Mouse (Mus musculus) olfactory bulb, adult 2 months (tissue): ENCODE results near the gene Ppp5c. TPM values are rescaled to one million over a fixed set of nuclear protein-coding genes. Genes with fewer than 3 reads are reported as not detected.

ENCODE experiments used
- H3K27ac ChIP-seq: fragments of 200-500 bp; 2 replicates; pipeline ENCODE4 v1.5.1; 2012; ENCODE audit warnings: low read depth, low read length; ENCODE audit not compliant: insufficient read depth
- H3K4me1 ChIP-seq: fragments of 200-500 bp; 2 replicates; pipeline ENCODE4 v1.6.1; 2012; ENCODE audit warnings: low read length; ENCODE audit not compliant: control insufficient read depth, insufficient read depth
- H3K4me3 ChIP-seq: fragments of 200-500 bp; 2 replicates; pipeline ENCODE4 v1.5.1; 2012; ENCODE audit warnings: mild to moderate bottlenecking, low read depth, low read length, moderate library complexity; ENCODE audit not compliant: insufficient read depth
- CTCF ChIP-seq: fragments of 200-500 bp; IDR thresholded peaks from 2 replicates; pipeline ENCODE4 v1.5.1; 2012; ENCODE audit warnings: low read depth, mild to moderate bottlenecking, low read length, moderate library complexity; ENCODE audit not compliant: insufficient read depth
- POLR2A ChIP-seq: fragments of 200-500 bp; IDR thresholded peaks from 2 replicates; pipeline ENCODE4 v1.6.1; 2012; ENCODE audit warnings: mild to moderate bottlenecking, low read depth, low read length, moderate library complexity; ENCODE audit not compliant: insufficient read depth
- WGBS: fragments of 180-500 bp; shearing (Covaris S2); methylation state at CpG from one replicate; pipeline ENCODE4 v1.1.7; 2018; 5-methylcytosine and 5-hydroxymethylcytosine counted together
- polyA plus RNA-seq: library from polyadenylated mRNA; stranded (reverse); fragments of >200 nt; gene quantifications from 2 replicates; pipeline ENCODE4 v1.2.4, GENCODE M21; 2012; ENCODE audit warnings: low replicate concordance; ENCODE audit not compliant: missing spikeins, insufficient read depth, insufficient read length

The Ppp5c gene
- polyA plus RNA-seq, 1 experiment = not detected

- 88% methylated on average over 16 of the region's 16 CpGs for WGBS
Observed at GRCm38 (mm10) chr7:17009326-17010009, 18.3 kb downstream of the Ppp5c start.

GRCm38 (mm10) chr7:17007300-17007699 lies 20.4 kb downstream of the Ppp5c start:
- TF ChIP-seq CTCF = peak; percentile 39; the same call in 1 of the 2 replicates
- TF ChIP-seq POLR2A = no peak
- H3K27ac ChIP-seq = no peak overlapping the region
- 73% methylated on average over 4 of the region's 4 CpGs for WGBS
- H3K4me1 ChIP-seq = 0 out of 2 replicates have a peak, but pooled peaks cover 3% of the 10 kb centered on the region
- no peak overlapping the region for H3K4me3 ChIP-seq

More at GRCm38 (mm10) chr7:17009326-17010009, 18.3 kb downstream of the Ppp5c start:
- H3K27ac ChIP-seq = 0 out of 2 replicates have a peak overlapping the region, but pooled peaks have one; percentile 12
- no peak for TF ChIP-seq CTCF
- no peak for TF ChIP-seq POLR2A
- no peak overlapping the region for H3K4me3 ChIP-seq
- peaks cover 3% of the 10 kb centered on the region; the same call in 1 of the 2 replicates for H3K4me1 ChIP-seq

- TF ChIP-seq CTCF (no peak), POLR2A (no peak)
- Histone ChIP-seq H3K4me3 (no peak overlapping the region), H3K4me1 (0 out of 2 replicates have a peak, but pooled peaks cover 3% of the 10 kb centered on the region), H3K27ac (no peak overlapping the region)
- 76% methylated on average over 7 of the region's 7 CpGs for WGBS
Observed at GRCm38 (mm10) chr7:17004716-17005115, 23.0 kb downstream of the Ppp5c start.

GRCm38 (mm10) chr7:17003230-17003960 lies 24.3 kb downstream of the Ppp5c start:
- Histone ChIP-seq H3K4me3 (no peak overlapping the region), H3K27ac (0 out of 2 replicates have a peak overlapping the region, but pooled peaks have one; percentile 29), H3K4me1 (peaks cover 4% of the 10 kb centered on the region)
- WGBS = 73% methylated on average over 7 of the region's 7 CpGs
- no peak for TF ChIP-seq CTCF
- no peak for TF ChIP-seq POLR2A

GRCm38 (mm10) chr7:17002375-17003195 lies 25.1 kb downstream of the Ppp5c start:
- H3K4me1 ChIP-seq = peaks cover 4% of the 10 kb centered on the region
- TF ChIP-seq POLR2A (no peak), CTCF (peak; percentile 92)
- 7% methylated on average over 7 of the region's 7 CpGs for WGBS
- no peak overlapping the region for H3K4me3 ChIP-seq
- H3K27ac ChIP-seq = no peak overlapping the region

GRCm38 (mm10) chr7:16999650-17000049 lies 28.1 kb downstream of the Ppp5c start:
- Histone ChIP-seq H3K4me1 (peaks cover 12% of the 10 kb centered on the region), H3K27ac (no peak overlapping the region), H3K4me3 (no peak overlapping the region)
- WGBS = 23% methylated on average over 4 of the region's 4 CpGs
- TF ChIP-seq POLR2A (no peak), CTCF (peak; percentile 97)

GRCm38 (mm10) chr7:16999233-16999632 lies 28.5 kb downstream of the Ppp5c start:
- no peak for TF ChIP-seq POLR2A
- TF ChIP-seq CTCF = no peak
- no peak overlapping the region for H3K27ac ChIP-seq
- no peak overlapping the region for H3K4me3 ChIP-seq
- WGBS = 65% methylated on average over 4 of the region's 4 CpGs
- H3K4me1 ChIP-seq = peaks cover 16% of the 10 kb centered on the region

- no peak overlapping the region for H3K4me3 ChIP-seq
- no peak for TF ChIP-seq CTCF
- TF ChIP-seq POLR2A = no peak
- peaks cover 36% of the 10 kb centered on the region for H3K4me1 ChIP-seq
- WGBS = 74% methylated on average over 4 of the region's 4 CpGs
- H3K27ac ChIP-seq = no peak overlapping the region
Observed at GRCm38 (mm10) chr7:16995345-16995744, 32.4 kb downstream of the Ppp5c start.

- Histone ChIP-seq H3K4me1 (peaks cover 41% of the 10 kb centered on the region), H3K27ac (no peak overlapping the region), H3K4me3 (peak overlapping the region; percentile 20)
- 19% methylated on average over 20 of the region's 20 CpGs for WGBS
- TF ChIP-seq CTCF = no peak
- TF ChIP-seq POLR2A = no peak
Observed at GRCm38 (mm10) chr7:16994400-16994799, 33.3 kb downstream of the Ppp5c start.
